Mouse (Mus musculus) B cell, adult 2 months (primary cell): ENCODE data around the gene Dynlt1f.
"Not testable (repeated sequence)": the region's sequence is repeated elsewhere in the genome, so short reads cannot be mapped to it uniquely, and the experiment has no call there.

Source experiments
- DNase-seq, 2 experiments: peaks; one replicate each; pipeline ENCODE4 v3.0.0; 2022

Dynlt1f gene

GRCm38 (mm10) chr17:6621976-6622375 lies 33.7 kb downstream of the Dynlt1f start:
- DNase-seq: not testable (repeated sequence)

GRCm38 (mm10) chr17:6620730-6621451 lies 34.8 kb downstream of the Dynlt1f start:
- DNase-seq: not testable (repeated sequence)

GRCm38 (mm10) chr17:6620035-6620434 lies 35.7 kb downstream of the Dynlt1f start:
- DNase-seq: not testable (repeated sequence)

- not testable (repeated sequence) for DNase-seq
Measured at GRCm38 (mm10) chr17:6619271-6619670, 36.4 kb downstream of the Dynlt1f start.

GRCm38 (mm10) chr17:6617689-6618400 lies 37.9 kb downstream of the Dynlt1f start:
- DNase-seq: not testable (repeated sequence)

GRCm38 (mm10) chr17:6616731-6617130 lies 39.0 kb downstream of the Dynlt1f start:
- not testable (repeated sequence) for DNase-seq

- not testable (repeated sequence) for DNase-seq
Measured at GRCm38 (mm10) chr17:6614316-6614715, 41.4 kb downstream of the Dynlt1f start.

- DNase-seq: not testable (repeated sequence)
Measured at GRCm38 (mm10) chr17:6613524-6613923, 42.2 kb downstream of the Dynlt1f start.

GRCm38 (mm10) chr17:6605347-6605746 lies 50.4 kb downstream of the Dynlt1f start:
- DNase-seq: not testable (repeated sequence)

GRCm38 (mm10) chr17:6602205-6602604 lies 53.5 kb downstream of the Dynlt1f start:
- not testable (repeated sequence) for DNase-seq

GRCm38 (mm10) chr17:6601204-6601911 lies 54.3 kb downstream of the Dynlt1f start, which contains the start of gene Dynlt1c:
Gene Dynlt1c, plus strand, starts transcription at chr17:6601671.
- DNase-seq: peak; percentile 74 to 79

GRCm38 (mm10) chr17:6600216-6600911 lies 55.3 kb downstream of the Dynlt1f start:
- DNase-seq: not testable (repeated sequence)

- DNase-seq: not testable (repeated sequence)
Measured at GRCm38 (mm10) chr17:6598356-6598755, 57.3 kb downstream of the Dynlt1f start.
